Mouse (Mus musculus): ENCODE results near the gene Slc52a3.
A peak's percentile ranks its signal among the peaks of the same experiment; 100 is the strongest.
"Not testable (repeated sequence)": the region's sequence is repeated elsewhere in the genome, so short reads cannot be mapped to it uniquely, and the experiment has no call there.

The Slc52a3 gene

GRCm38 (mm10) chr2:151973595-151974562, 22.4 kb upstream of the Slc52a3 start:
- no peak for DNase-seq (ENCODE audit: low spot score in 2 of 2)

GRCm38 (mm10) chr2:151975295-151975694, 21.0 kb upstream of the Slc52a3 start:
- DNase-seq (ENCODE audit: low spot score in 2 of 2) = no peak

- no peak for DNase-seq (ENCODE audit: low spot score in 2 of 2)
These were observed 20.2 kb upstream of the Slc52a3 start for GRCm38 (mm10) chr2:151976067-151976466.

- DNase-seq (ENCODE audit: low spot score in 2 of 2) = no peak
These were observed 18.4 kb upstream of the Slc52a3 start for GRCm38 (mm10) chr2:151977689-151978440.

GRCm38 (mm10) chr2:151978494-151978893, 17.8 kb upstream of the Slc52a3 start:
- DNase-seq (ENCODE audit: low spot score in 2 of 2) = no peak

- peak; percentile 86 to 90 for DNase-seq (ENCODE audit: low spot score in 2 of 2)
These were observed 16.6 kb upstream of the Slc52a3 start, which contains the start of gene Fam110a for GRCm38 (mm10) chr2:151979470-151980354. Fam110a (minus strand) TSS chr2:151980219.

GRCm38 (mm10) chr2:151980355-151980693, 16.0 kb upstream of the Slc52a3 start:
- no peak for DNase-seq (ENCODE audit: low spot score in 2 of 2)

GRCm38 (mm10) chr2:151981268-151981667, 15.0 kb upstream of the Slc52a3 start:
- DNase-seq (ENCODE audit: low spot score in 2 of 2) = no peak

- DNase-seq (ENCODE audit: low spot score in 2 of 2) = no peak
These were observed 13.8 kb upstream of the Slc52a3 start for GRCm38 (mm10) chr2:151982476-151982875.

GRCm38 (mm10) chr2:151984019-151984418, 12.3 kb upstream of the Slc52a3 start:
- no peak for DNase-seq (ENCODE audit: low spot score in 2 of 2)

- no peak for DNase-seq (ENCODE audit: low spot score in 2 of 2)
These were observed 10.7 kb upstream of the Slc52a3 start for GRCm38 (mm10) chr2:151985426-151986172.

GRCm38 (mm10) chr2:151986958-151987357, 9.4 kb upstream of the Slc52a3 start:
- DNase-seq (ENCODE audit: low spot score in 2 of 2) = no peak

- no peak for DNase-seq (ENCODE audit: low spot score in 2 of 2)
These were observed 7.3 kb upstream of the Slc52a3 start for GRCm38 (mm10) chr2:151988978-151989377.

- no peak for DNase-seq (ENCODE audit: low spot score in 2 of 2)
These were observed 5.3 kb upstream of the Slc52a3 start for GRCm38 (mm10) chr2:151990985-151991394.

- no peak for DNase-seq (ENCODE audit: low spot score in 2 of 2)
These were observed 4.9 kb upstream of the Slc52a3 start for GRCm38 (mm10) chr2:151991446-151991845.

GRCm38 (mm10) chr2:151994350-151995122, 1.8 kb upstream of the Slc52a3 start:
- peak; percentile 58 to 74 for DNase-seq (ENCODE audit: low spot score in 2 of 2)

GRCm38 (mm10) chr2:151997190-151997575, 872 bp downstream of the Slc52a3 start:
- DNase-seq (ENCODE audit: low spot score in 2 of 2) = not testable (repeated sequence)

GRCm38 (mm10) chr2:151997776-151998504, 1.6 kb downstream of the Slc52a3 start:
- DNase-seq (ENCODE audit: low spot score in 2 of 2) = no peak

- no peak for DNase-seq (ENCODE audit: low spot score in 2 of 2)
These were observed 2.2 kb downstream of the Slc52a3 start for GRCm38 (mm10) chr2:151998505-151998899.

Data from frontal cortex, postnatal 14 days (tissue).